Mouse (Mus musculus): Measurements from ENCODE around the gene Sipa1l3. TPM values are rescaled to one million over a fixed set of nuclear protein-coding genes. Genes with fewer than 3 reads are reported as not detected.

Sipa1l3 gene
- polyA plus RNA-seq, 1 experiment = 44.6 TPM

GRCm38 (mm10) chr7:29441151-29441550, 77.3 kb downstream of the Sipa1l3 start:
- Histone ChIP-seq H3K27ac (ENCODE audit: insufficient read depth, low read depth, low read length) (no peak overlapping the region), H3K27me3 (replicated peaks; ENCODE audit: control insufficient read depth, insufficient read depth, low read length) (no peaks in the 10 kb centered on the region), H3K4me3 (ENCODE audit: insufficient read depth, low read depth, low read length) (no peak overlapping the region), H3K36me3 (ENCODE audit: control insufficient read depth, insufficient read depth, low read length) (no peaks in the 10 kb centered on the region), H3K4me1 (ENCODE audit: control insufficient read depth, insufficient read depth, low read length) (no peaks in the 10 kb centered on the region)
- 68% methylated on average over 9 of the region's 9 CpGs for whole genome bisulfite sequencing
- DNase-seq = no peak
- TF ChIP-seq CTCF (conservative IDR thresholded peaks at IDR 0.05; ENCODE audit: insufficient read depth, insufficient read length, low read depth, low read length) (no peak), POLR2A (IDR thresholded peaks at IDR 0.05; ENCODE audit: low read depth, low read length) (no peak)

- TF ChIP-seq CTCF (conservative IDR thresholded peaks at IDR 0.05; ENCODE audit: insufficient read depth, insufficient read length, low read depth, low read length) = no peak
- no peak for TF ChIP-seq POLR2A (IDR thresholded peaks at IDR 0.05; ENCODE audit: low read depth, low read length)
- DNase-seq = peak; percentile 43
- Histone ChIP-seq H3K4me3 (ENCODE audit: insufficient read depth, low read depth, low read length) (no peak overlapping the region), H3K27me3 (replicated peaks; ENCODE audit: control insufficient read depth, insufficient read depth, low read length) (no peaks in the 10 kb centered on the region), H3K27ac (ENCODE audit: insufficient read depth, low read depth, low read length) (no peak overlapping the region), H3K4me1 (ENCODE audit: control insufficient read depth, insufficient read depth, low read length) (no peaks in the 10 kb centered on the region), H3K36me3 (ENCODE audit: control insufficient read depth, insufficient read depth, low read length) (no peaks in the 10 kb centered on the region)
- WGBS = 68% methylated on average over 16 of the region's 16 CpGs
These were observed 79.7 kb downstream of the Sipa1l3 start for GRCm38 (mm10) chr7:29438655-29439282.

- H3K27me3 ChIP-seq (replicated peaks; ENCODE audit: control insufficient read depth, insufficient read depth, low read length) = no peaks in the 10 kb centered on the region
- TF ChIP-seq CTCF (conservative IDR thresholded peaks at IDR 0.05; ENCODE audit: insufficient read depth, insufficient read length, low read depth, low read length) = no peak
- WGBS = 84% methylated on average over 14 of the region's 14 CpGs
These were observed 80.2 kb downstream of the Sipa1l3 start for GRCm38 (mm10) chr7:29438204-29438603.

GRCm38 (mm10) chr7:29437072-29437471, 81.4 kb downstream of the Sipa1l3 start:
- Histone ChIP-seq H3K27ac (ENCODE audit: insufficient read depth, low read depth, low read length) (no peak overlapping the region), H3K36me3 (ENCODE audit: control insufficient read depth, insufficient read depth, low read length) (no peaks in the 10 kb centered on the region), H3K4me3 (ENCODE audit: insufficient read depth, low read depth, low read length) (no peak overlapping the region), H3K27me3 (replicated peaks; ENCODE audit: control insufficient read depth, insufficient read depth, low read length) (no peaks in the 10 kb centered on the region), H3K4me1 (ENCODE audit: control insufficient read depth, insufficient read depth, low read length) (no peaks in the 10 kb centered on the region)
- WGBS = 75% methylated on average over 10 of the region's 10 CpGs
- DNase-seq = no peak
- TF ChIP-seq CTCF (conservative IDR thresholded peaks at IDR 0.05; ENCODE audit: insufficient read depth, insufficient read length, low read depth, low read length) (no peak), POLR2A (IDR thresholded peaks at IDR 0.05; ENCODE audit: low read depth, low read length) (no peak)

More at GRCm38 (mm10) chr7:29438204-29438603, 80.2 kb downstream of the Sipa1l3 start:
- no peak for DNase-seq
- Histone ChIP-seq H3K27ac (ENCODE audit: insufficient read depth, low read depth, low read length) (no peak overlapping the region), H3K4me3 (ENCODE audit: insufficient read depth, low read depth, low read length) (no peak overlapping the region), H3K4me1 (ENCODE audit: control insufficient read depth, insufficient read depth, low read length) (no peaks in the 10 kb centered on the region), H3K36me3 (ENCODE audit: control insufficient read depth, insufficient read depth, low read length) (no peaks in the 10 kb centered on the region)

- H3K4me3 ChIP-seq (ENCODE audit: insufficient read depth, low read depth, low read length) = no peak overlapping the region
- no peaks in the 10 kb centered on the region for H3K36me3 ChIP-seq (ENCODE audit: control insufficient read depth, insufficient read depth, low read length)
- 91% methylated on average over 9 of the region's 9 CpGs for WGBS
- H3K27me3 ChIP-seq (replicated peaks; ENCODE audit: control insufficient read depth, insufficient read depth, low read length) = no peaks in the 10 kb centered on the region
- H3K27ac ChIP-seq (ENCODE audit: insufficient read depth, low read depth, low read length) = no peak overlapping the region
- TF ChIP-seq POLR2A (IDR thresholded peaks at IDR 0.05; ENCODE audit: low read depth, low read length) (no peak), CTCF (conservative IDR thresholded peaks at IDR 0.05; ENCODE audit: insufficient read depth, insufficient read length, low read depth, low read length) (no peak)
- DNase-seq = no peak
- no peaks in the 10 kb centered on the region for H3K4me1 ChIP-seq (ENCODE audit: control insufficient read depth, insufficient read depth, low read length)
These were observed 84.0 kb downstream of the Sipa1l3 start for GRCm38 (mm10) chr7:29434313-29435035.

GRCm38 (mm10) chr7:29433725-29434124, 84.7 kb downstream of the Sipa1l3 start:
- TF ChIP-seq POLR2A (IDR thresholded peaks at IDR 0.05; ENCODE audit: low read depth, low read length) (no peak), CTCF (conservative IDR thresholded peaks at IDR 0.05; ENCODE audit: insufficient read depth, insufficient read length, low read depth, low read length) (no peak)
- WGBS = 62% methylated on average over 10 of the region's 10 CpGs
- Histone ChIP-seq H3K36me3 (ENCODE audit: control insufficient read depth, insufficient read depth, low read length) (no peaks in the 10 kb centered on the region), H3K4me3 (ENCODE audit: insufficient read depth, low read depth, low read length) (no peak overlapping the region), H3K4me1 (ENCODE audit: control insufficient read depth, insufficient read depth, low read length) (no peaks in the 10 kb centered on the region), H3K27ac (ENCODE audit: insufficient read depth, low read depth, low read length) (no peak overlapping the region), H3K27me3 (replicated peaks; ENCODE audit: control insufficient read depth, insufficient read depth, low read length) (no peaks in the 10 kb centered on the region)
- DNase-seq = peak; percentile 27

- DNase-seq = no peak
- Histone ChIP-seq H3K4me3 (ENCODE audit: insufficient read depth, low read depth, low read length) (no peak overlapping the region), H3K36me3 (ENCODE audit: control insufficient read depth, insufficient read depth, low read length) (no peaks in the 10 kb centered on the region), H3K4me1 (ENCODE audit: control insufficient read depth, insufficient read depth, low read length) (no peaks in the 10 kb centered on the region), H3K27ac (ENCODE audit: insufficient read depth, low read depth, low read length) (no peak overlapping the region), H3K27me3 (replicated peaks; ENCODE audit: control insufficient read depth, insufficient read depth, low read length) (no peaks in the 10 kb centered on the region)
- WGBS = 78% methylated on average over 11 of the region's 11 CpGs
- no peak for TF ChIP-seq POLR2A (IDR thresholded peaks at IDR 0.05; ENCODE audit: low read depth, low read length)
- no peak for TF ChIP-seq CTCF (conservative IDR thresholded peaks at IDR 0.05; ENCODE audit: insufficient read depth, insufficient read length, low read depth, low read length)
These were observed 85.4 kb downstream of the Sipa1l3 start for GRCm38 (mm10) chr7:29432947-29433553.

All from kidney, adult 2 months (tissue).